Mouse (Mus musculus): ENCODE measurements around the gene Rnf213.
A peak's percentile ranks its signal among the peaks of the same experiment; 100 is the strongest.

The Rnf213 gene

DNA sequence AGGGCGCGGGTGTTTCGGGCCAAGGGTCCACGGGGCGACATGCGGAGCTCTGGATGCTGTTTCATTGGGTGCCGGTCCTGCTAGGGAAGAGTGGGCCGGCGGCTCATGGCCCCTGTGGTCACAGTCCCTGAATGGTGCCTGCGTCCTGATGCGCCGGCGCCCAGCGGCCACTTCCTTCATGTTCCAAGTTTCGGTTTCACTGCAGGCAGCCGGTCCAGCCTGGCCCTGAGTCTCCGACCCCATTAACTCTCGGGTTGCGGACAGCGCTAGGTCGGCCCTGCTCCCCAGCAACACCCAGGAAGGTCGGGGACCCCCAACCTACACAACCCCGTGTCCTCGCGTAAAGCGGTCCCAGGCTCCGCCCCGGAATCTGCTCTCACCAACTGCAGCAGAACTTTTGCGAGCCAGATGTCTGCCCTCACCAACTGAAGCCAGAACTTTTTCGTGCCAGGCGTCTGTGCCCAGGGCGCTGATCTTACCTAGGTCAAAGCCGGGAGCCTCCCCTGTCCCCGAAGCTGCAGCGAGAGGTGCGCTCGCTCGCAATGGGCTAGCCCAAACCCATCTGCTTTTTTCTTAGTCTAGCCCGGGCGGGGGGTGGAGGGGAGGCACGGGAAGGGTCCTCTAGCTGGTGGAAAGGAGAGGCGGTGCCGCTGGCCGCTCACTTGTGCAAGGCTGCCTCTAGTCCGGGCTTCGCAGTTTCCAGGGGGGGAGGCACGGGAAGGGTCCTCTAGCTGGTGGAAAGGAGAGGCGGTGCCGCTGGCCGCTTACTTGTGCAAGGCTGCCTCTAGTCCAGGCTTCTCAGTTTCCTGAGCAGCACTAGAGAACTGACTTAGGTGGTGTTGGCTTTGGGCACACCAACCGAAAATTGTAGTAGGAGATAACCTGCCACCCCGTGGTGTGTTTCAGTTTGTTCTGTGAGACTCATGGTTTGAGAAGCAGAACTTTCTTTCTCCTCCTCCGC lies 2.3 kb upstream of the Rnf213 start:
- peak; percentile 64 for DNase-seq (ENCODE audit: low spot score)

DNA sequence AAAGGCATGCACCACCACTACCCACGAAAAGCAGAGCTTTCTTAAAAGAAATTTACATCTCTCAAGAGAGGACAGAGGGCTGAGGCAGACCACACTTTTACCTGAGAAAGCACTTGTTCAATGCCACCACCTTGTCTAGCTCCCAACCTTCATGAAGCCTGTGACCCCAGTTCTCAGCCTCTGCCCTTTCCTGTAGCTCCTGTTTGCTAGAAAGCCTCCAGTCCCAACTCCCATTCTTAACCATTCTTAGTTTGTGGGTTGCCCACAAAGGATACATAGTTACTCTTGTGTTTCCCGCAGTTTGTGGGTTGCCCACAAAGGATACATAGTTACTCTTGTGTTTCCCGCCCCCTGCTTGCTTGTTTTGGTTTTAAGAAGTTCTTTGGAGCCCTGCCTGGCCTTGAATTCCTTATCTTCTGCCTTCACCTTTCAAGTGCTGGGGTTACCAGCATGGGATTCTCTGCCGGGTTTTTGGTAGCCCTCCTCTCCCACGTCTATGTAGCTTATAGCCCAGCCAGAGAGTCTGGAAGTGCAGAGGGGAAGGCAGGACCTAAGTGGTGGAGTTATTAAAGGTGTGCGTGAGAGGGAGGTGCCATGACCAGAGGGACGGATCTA lies 1.4 kb upstream of the Rnf213 start:
- DNase-seq (ENCODE audit: low spot score), result no peak

DNA sequence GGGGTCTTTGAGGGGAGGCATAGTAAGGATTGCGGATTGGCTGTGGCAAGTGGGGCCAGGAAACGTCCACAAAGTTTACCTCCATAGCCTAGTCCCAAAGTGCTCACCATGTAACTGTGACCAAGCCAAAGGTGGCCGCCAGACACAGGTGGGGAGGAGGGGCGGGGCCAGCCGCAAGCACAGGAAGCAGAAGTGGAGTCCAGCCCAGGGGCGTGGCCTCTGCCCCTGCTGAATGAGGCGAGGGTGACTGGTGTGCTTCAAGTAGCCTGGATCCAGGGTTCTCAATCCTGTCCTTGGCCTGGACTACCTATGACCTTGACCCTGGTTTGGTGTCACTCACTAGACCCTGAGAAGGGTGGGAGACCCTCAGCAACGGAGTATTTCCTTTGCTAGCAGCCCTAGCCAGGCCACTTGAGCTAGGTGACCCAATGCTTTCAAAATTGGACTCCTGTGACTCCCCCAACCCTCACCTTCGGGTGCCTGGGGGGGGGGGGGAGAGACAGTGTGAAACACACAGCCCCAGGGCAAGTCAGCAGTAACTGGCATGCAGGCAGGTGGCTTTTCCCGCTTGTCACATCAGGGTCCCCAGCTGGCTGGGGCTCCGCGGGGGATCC lies 792 bp upstream of the Rnf213 start:
- DNase-seq (ENCODE audit: low spot score), result peak; percentile 67

DNA sequence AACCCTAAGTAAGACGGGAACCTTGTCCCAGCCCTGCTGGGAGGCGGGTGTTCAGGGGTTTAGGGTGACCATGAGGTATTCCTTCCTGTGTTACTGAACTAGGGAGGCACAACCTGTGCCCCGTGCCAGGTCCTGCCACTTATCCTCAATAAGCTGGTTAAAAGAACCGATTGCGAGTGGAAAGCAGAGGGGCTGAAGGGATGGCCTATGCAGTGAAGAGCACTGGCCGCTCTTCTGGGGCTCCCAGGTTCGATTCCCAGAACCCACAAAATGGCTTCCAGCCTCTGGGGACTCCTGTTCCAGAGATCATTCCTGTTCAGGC lies 544 bp downstream of the Rnf213 start:
- DNase-seq (ENCODE audit: low spot score), result no peak

DNA sequence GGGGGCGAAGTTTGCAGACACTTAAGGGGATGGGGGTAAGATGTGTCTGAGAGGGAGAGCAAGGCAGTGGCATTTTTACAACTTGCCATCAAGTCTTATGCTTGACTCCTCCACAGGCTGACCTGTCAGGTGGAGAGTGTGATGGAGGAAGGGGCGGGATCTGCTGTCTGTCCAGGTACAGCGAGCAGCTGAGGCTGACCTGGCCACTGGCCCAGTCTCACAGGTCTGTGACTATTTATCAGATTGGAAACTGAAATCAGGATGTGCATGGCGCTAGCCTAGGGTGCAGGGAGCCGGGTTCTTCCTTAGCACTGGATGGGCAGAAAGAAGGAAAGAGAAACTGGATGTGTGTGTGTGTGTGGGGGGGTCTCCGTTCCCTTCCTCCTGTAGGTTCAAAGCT lies 1.3 kb downstream of the Rnf213 start:
- DNase-seq (ENCODE audit: low spot score), result no peak

DNA sequence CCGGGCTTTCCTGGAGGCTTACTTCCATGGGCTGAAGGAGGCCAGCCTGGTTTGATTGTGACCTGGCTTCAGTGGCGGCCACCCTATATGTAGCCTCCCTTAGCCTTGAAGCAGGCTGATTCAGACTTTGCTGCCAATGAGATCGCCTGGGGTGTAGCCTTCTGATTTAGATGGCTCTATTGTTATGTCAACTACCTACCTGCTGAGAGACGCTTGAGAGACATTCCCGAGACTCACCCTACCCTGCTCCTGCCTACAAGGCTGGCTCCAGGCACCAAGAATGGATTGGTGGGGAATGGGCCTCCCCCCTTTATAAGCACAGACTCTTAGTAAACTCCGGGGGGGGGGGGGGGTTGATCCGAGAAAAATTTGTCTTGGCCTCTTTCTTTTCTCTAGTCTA lies 2.5 kb downstream of the Rnf213 start:
- no peak for DNase-seq (ENCODE audit: low spot score)

DNA sequence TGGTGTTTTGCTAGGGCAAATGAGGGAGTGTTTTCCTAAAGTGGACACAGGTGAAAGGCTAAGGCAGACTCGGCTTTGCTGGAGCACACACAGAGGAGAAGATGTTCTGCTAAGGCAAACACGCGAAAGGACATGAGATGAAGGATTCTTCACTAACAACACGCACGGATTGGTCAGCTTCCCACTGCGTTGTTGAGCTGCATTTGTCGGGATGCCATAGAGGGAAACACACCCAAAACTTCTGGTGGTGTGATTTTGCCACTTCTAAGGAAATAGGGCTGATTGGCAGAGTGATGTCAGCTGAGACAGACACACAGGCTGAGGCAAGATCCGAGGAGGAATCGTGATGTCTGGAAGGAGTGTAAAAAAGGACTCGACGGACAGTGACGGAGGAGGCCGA lies 3.0 kb downstream of the Rnf213 start:
- no peak for DNase-seq (ENCODE audit: low spot score)

DNA sequence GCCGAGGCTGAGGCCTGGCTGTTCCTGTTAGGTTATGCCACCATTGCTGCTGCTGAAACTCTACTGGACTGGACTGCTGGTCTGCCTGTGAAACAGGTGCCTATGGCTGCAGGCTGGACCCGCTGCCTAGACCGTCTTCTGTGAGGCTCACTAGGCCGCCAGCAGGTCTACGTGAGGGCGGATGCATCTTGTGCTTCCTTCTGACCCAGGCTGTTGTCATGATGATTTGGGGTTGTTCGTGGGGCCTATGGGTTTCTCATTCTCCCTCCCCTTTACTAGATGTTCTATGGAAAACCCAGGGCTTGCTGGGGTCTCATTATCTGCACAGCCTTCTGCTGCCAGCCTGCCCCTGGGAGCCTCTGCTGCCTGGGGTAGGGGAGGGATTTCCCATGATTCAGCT lies 3.6 kb downstream of the Rnf213 start:
- no peak for DNase-seq (ENCODE audit: low spot score)

DNA sequence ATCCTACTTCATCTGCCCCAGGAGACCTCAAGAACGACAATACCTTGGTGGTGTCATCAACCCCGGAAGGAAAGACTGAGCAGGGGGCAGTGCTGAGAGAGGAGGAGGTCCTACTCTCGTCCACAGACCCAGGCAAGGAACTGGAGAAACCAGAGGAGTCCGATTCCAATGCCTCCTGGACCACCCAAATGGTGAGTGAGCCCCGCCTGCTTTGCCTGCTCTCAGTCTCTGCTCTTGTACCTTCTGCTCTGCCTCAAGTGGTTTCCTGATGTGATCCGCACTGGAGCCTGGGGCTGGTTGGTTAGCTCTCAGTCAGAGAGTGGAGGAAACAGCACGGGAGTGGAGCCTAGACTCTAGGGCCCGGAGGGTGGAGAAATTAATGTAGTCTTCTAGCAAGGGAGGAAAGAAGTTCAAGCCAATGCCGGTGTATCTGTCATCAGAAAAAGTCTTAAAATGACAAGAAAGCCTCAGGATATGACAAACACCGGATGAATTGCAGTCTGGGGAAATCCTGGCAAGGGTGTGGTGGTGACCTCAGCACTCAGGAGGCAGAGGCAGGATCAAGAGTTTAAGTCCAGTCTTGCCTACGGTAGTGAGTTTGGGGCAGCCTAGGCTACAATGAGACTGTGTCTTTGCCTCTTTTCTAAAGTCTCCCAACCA lies 9.7 kb downstream of the Rnf213 start:
- DNase-seq (ENCODE audit: low spot score), result no peak

DNA sequence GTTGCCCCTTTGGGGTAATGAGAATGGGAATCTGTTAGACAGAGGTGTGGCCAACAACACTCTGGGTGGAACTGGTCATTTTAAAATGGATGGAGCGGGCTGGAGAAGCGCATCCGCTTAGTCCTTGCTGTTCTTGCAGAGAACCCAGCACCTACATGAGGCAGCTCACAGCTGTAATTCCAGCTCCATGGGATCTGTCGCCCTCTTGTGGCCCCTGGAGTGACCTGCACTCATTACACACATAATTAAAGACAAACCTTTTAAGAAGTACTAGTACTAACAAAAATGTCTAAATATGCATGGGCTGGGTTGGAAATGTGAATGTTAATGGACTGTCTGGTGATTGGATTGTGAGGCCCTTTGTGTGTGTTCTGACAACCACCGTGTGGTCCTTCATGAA lies 11.7 kb downstream of the Rnf213 start:
- peak; percentile 19 for DNase-seq (ENCODE audit: low spot score)

DNA sequence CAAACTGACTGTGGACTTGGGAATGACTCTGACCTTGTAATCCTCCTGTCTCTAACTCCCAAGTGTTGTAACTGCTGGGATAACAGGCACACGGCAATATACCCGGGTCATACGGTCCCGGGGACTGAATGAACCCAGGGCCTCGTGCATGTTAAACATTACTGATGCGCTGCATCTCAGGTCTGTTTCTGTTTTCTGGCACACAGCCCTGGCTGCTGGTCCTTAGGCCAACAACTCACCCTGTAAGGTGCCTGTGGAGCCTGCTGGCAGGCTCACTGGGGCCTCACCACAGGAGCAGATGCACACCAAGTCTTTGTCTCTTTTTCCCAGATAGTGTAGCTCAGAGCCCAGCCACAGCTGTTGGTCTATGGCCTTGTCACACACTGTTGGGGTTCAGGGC lies 14.5 kb downstream of the Rnf213 start:
- no peak for DNase-seq (ENCODE audit: low spot score)

DNA sequence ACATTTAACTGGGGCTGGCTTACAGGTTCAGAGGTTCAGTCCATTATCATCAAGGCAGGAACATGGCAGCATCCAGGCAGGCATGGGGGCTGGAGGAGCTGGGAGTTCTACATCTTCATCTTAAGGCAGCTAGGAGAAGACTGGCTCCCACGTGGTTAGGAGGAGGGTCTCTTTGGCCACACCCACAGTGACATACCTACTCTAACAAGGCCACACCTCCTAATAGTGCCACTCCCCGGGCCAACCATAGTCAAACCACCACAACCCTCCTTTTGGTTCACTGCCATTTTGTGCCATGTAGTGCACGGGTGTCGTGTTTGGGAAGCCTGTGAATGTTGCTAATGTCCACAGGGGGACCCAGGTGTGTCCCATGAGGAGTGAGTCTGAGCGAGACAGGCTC lies 15.1 kb downstream of the Rnf213 start:
- no peak for DNase-seq (ENCODE audit: low spot score)

DNA sequence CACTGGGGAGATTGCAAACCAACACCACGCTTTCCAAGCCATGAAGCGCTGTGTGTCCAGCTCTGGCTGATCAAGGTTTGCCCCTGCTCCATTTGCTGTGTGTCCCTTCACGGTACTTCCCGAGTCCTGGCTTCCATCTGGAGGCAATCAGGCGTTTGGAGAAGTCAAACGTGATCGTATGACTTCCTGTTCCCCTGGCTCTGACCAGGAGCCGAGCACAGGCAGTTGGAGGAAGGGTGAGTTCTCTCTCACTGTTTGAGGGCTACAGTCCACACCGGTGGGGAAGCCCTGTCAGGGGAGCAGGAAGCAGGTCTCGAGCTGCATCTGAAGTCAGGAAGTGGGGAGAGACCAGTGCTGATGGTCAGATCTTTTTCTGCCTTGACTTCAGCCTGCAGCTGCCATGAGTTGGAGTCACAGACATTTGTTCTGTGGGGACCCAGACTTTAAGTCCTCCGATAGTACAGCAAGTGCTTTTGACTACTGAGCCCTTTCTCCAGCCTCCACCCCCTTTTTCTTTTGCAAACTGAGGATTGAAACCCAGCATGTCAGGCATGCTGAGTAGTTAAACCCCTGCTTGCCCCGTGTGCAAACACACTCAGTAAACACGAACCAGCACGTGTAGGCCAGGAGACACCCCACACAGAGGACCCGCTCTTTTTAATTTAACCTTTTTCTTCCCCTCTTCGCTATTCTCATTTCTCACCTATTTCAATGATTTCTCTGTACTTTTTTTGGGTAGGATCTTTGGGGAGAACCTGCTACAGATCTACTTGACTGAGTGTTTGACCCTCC lies 26.6 kb downstream of the Rnf213 start:
- no peak for DNase-seq (ENCODE audit: low spot score)

DNA sequence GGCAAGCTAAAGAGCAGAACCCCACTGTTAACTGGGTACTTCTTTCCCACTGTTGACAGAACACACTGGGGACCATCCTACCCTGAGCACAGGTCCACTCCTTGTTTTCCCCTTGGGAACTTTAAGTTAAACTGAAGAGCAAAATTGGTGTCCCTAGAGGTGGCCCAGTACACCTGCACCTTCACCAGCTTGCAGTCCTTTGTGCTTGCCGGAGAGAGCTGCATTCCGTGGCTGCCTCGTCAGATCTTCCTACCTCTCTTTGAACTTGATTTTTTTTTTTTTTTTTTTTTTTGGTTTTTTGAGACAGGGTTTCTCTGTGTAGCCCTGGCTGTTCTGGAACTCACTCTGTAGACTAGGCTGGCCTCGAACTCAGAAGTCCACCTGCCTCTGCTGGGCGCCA lies 27.5 kb downstream of the Rnf213 start:
- DNase-seq (ENCODE audit: low spot score), result no peak

DNA sequence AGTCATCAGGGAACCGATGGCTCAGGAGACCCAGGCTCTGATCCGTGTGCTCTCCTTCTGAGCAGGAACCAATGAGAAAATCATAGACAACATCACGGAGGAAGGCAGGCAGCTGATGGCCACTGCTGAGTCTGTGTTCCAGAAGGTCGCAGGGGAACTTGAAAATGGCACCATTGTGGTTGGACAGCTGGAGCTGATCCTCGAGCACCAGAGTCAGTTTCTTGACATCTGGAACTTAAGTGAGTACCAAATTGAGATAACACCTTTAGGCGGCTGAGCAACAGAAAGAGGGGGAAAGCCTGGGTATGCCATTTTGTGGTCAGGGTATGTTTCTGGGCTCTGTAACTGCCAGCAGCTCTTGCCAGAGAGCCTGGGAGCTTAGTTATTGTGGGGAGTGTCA lies 34.5 kb downstream of the Rnf213 start:
- no peak for DNase-seq (ENCODE audit: low spot score)

DNA sequence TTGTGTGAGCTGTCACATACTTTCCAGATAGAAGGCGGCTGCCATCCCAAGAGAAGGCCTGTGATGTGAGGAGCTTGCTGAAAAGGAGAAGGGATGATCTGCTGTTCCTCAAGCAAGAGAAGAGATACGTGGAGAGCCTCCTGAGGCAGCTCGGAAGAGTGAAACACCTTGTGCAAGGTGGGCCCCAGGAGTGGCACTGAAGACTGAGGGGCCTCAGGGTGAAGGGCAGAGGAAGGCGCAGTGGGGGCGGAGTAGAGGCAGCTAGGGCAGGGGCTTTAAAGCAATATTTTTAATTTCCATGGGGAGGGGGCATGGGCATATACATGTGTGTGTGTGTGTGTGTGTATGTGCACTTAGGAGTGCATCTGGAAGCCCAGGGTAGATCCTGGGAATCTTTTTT lies 35.1 kb downstream of the Rnf213 start:
- DNase-seq (ENCODE audit: low spot score), result no peak

DNA sequence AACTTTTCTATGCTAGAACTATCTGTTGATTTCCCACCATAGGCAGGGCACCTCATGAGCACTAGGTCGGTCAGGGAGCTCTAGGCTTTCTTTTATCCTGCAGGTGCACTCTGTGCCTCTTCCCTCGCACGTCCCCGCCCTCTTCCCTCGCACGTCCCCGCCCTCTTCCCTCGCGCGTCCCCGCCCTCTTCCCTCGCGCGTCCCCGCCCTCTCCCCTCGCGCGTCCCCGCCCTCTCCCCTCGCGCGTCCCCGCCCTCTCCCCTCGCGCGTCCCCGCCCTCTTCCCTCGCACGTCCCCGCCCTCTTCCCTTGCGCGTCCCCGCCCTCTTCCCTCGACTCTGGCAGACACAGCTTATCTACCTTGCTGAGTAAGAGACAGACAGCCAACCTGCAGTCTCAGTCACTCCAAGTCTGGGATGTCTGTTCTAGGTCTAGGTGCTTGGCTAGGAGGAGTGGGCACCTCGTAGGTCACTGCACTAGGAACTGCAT lies 35.8 kb downstream of the Rnf213 start:
- DNase-seq (ENCODE audit: low spot score), result peak; percentile 25

DNA sequence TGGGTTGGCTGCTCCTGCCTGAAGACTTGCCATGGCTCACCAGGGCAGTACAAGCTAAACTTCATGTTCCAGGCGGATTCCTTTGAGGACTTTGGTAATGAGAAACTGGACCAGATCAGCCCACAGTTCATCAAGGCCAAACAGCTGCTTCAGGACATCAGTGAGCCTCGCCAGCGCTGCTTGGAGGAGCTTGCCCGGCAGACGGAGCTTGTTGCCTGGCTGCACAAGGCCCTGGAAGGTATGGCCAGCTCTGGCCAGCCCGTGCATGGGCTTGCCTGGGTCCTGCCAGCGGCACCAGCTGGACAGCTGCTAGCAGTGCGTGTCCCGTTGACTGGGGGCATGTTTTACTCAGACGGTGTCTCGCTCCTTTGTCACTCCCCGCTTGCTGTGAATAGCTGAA lies 38.6 kb downstream of the Rnf213 start:
- DNase-seq (ENCODE audit: low spot score), result no peak

DNA sequence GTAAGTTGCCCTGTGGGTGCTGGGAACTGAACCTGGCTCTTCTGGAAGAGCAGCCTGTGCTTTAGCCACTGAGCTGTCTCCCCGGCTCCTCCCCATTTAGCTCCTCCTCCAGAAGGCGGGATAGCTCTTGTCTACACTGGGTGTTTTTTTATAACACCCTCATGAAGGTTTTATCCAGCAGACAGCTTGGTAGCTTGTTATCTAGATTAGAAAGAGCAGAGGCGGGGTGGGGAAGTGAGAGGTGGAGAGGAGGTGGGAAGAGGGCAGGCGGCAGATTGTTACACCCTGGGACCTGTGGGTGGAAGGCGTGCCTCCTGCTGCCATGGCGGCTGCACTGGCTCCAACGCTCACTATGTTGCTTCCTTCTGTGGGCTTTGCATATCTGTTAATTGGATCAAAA lies 39.8 kb downstream of the Rnf213 start:
- DNase-seq (ENCODE audit: low spot score), result no peak

DNA sequence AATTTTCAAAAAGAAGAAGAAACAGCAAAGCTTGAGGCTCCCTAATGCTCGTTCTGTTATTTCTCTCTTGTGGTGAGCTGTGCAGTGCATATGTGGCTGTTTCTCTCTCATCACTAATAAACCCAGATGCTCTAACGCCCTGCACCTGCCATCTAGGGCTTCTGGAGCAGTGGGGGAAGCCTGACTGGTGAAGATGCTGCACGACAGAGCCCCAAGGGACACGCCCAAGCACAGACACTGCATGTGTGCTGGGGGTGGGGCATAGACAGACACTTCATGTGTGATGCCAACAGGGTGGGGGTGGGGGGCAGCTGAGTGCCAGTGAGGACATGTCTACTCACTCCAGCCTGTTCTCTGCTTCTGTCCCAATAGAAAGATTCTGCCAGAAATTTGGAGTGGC lies 41.4 kb downstream of the Rnf213 start:
- DNase-seq (ENCODE audit: low spot score), result no peak

DNA sequence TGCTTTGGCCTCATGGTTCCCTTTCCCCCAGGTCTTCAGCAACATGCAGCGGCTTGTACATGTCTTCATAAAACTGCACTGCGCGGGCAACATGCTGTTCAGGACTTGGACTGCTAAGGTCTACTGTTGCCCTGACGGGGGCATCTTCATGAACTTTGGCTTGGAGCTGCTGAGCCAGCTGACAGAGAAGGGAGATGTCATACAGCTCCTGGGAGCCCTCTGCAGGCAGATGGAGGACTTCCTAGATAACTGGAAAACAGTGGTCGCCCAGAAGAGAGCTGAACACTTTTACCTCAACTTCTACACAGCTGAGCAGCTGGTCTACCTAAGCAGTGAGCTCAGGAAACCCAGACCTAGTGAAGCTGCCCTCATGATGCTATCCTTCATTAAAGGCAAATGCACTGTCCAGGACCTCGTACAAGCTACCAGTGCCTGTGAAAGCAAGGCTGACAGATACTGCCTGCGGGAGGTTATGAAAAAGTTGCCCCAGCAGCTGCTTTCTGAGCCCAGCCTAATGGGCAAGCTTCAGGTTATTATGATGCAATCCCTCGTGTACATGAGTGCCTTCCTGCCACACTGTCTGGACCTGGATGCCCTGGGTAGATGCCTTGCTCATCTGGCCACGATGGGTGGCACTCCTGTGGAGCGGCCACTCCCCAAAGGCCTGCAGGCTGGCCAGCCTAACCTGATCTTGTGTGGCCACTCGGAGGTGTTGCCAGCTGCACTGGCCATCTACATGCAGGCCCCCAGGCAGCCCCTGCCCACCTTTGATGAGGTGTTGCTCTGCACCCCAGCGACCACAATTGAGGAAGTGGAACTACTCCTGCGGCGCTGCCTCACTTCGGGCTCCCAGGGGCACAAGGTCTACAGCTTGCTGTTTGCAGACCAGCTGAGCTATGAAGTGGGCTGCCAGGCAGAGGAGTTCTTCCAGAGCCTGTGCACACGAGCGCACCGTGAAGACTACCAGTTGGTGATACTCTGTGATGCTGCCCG lies 43.3 kb downstream of the Rnf213 start:
- no peak for DNase-seq (ENCODE audit: low spot score)

All from urinary bladder, postnatal 25 days (tissue).